Mouse (Mus musculus) kidney, adult 18-20 months (tissue): ENCODE measurements around the gene Plb1.

Experiments used
- DNase-seq: peaks from one replicate; pipeline ENCODE4 v3.0.0; 2021

The Plb1 gene

GRCm38 (mm10) chr5:32336092-32336491 lies 103.6 kb downstream of the Plb1 start:
- no peak for DNase-seq

GRCm38 (mm10) chr5:32337336-32337735 lies 104.8 kb downstream of the Plb1 start:
- no peak for DNase-seq

- no peak for DNase-seq
Observed at GRCm38 (mm10) chr5:32338339-32338738, 105.8 kb downstream of the Plb1 start.

- DNase-seq: no peak
Observed at GRCm38 (mm10) chr5:32338766-32339165, 106.3 kb downstream of the Plb1 start.

DNA sequence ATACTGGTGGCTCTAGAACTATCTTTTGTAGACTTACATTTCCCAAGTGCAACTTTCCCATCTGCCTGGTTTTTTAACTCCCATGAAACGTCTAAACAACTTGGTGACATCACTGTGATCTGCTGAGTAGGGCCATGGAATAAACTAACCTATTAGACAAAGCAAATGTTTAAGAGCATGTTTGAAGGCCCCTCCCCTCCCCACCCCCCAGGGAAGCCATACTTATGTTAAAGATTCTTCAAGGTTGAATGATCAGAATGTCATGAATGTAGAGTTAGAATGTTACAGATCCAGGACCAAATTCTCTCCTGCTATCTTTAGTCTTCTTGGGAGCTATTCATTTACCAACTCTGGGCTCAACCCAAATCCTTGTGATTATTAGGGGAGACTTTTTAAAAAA lies 107.7 kb downstream of the Plb1 start:
- DNase-seq: no peak

DNA sequence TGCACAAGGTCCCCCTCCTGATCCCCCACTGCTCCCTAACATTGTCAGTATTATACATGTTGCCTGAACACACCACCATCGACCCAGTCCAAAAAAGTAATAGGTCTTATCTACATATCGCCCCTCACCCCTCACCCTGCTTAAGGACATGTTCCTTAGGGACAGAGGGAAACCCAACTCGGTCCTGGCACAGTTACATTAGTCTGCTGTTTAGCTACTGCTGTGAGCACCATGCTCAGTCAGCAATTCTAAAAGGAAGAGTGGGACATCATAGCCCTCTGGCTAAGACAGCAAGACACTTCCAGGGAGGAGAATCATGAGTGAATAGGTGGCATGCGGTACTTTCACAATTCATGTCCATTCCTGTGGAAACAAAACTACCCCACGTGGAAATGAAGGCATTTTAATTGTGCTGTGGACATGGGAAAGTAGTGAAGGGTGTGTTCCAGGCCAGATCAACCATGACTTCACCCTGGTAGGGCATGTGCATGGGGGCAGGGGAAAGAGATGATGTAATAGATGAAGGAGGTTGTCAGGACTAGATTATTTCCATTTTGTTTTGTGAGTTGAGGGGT lies 110.3 kb downstream of the Plb1 start:
- DNase-seq: no peak

DNA sequence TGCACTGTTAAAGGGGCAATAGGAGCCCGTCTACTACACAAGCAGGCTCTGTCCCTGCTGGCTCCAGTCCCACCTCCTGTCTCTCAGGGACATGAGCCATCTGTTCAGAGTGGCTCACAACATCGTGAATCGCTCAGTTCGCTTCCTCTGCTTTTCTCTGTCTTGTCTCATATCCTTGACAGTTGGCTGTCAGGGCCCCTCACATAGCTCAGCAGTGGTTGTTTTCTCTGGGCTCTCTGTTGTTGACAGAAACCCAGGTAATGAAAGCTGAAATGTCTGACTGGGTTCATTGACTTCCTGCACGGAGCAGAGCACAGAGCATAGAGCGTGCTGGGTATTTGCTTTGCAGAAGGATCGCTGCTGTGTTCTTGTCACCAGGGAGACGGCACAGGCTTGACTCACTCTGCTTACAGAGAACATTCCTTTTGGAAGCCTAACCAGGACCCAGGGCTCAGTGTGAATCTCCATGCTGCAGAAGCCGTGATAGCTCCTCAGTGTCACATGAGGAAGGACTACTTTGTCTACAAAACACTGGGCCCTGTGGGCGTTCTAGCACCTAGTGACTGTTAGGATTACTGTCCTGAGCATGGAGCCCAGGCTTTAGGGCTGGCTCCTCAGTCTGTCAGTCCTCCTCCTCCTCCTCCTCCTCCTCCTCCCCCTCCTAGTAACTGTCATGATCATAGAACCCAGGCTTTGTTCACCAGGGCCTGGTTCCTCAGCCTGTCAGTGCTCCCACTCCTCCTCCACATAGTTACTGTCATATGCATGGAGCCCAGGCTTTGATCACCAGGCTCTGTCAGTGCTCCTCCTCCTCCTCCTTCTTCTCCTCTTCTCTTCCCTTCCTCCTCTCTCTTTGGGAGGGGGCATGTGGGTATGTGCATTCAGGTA lies 113.8 kb downstream of the Plb1 start:
- DNase-seq: peak; percentile 62

DNA sequence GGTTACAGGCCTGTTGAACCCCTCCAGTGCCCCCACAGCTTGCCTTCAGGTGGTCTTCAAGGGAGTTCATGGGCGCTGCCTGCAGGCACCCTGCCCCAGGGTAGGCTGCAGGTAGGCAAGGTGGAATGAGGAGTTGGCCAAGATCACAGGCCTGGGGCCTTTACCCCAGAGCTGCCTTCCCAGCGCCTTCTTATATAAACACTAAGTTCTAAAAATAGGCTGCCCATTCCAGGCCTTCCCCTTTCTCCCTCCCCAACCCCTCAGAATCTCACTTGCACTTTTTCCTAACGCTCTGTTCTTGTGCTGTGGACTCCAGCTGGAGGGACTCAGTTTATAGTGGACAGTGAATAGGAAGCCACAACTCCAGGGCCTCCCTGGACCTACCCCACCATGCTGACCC lies 117.2 kb downstream of the Plb1 start:
- DNase-seq: no peak

DNA sequence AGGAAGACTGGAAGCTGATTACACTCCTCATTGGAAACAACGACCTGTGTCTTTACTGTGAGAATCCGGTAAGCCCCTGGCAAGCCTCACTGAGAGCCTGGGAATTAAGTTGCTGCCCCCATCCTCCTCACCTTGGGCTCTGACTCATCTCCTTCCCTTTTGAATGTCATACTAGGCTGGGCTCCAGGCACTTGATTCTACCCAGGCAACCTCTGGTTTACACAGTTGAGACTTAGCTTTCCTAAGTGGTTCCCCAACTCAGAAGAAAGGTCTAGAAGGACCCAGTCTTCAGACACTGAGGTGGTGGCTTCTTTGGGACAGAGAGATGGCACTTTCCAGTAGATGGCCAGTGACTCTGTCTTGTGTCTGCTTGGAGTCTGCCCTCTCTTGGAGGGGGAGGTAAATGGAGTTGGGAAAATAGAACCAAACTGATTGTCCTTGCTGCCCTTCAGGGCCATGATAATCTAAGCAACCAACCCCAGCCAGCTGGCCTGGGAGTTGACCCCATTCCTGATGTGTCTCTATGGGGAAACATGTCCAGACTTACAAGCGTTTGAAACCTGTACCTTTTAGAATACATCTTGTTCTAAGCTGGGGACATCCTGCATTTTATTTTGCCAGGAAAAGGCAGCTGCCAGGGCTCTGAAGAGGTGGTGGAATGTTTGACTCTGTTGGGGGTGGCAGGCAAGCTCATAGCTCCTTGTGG lies 118.2 kb downstream of the Plb1 start:
- no peak for DNase-seq

DNA sequence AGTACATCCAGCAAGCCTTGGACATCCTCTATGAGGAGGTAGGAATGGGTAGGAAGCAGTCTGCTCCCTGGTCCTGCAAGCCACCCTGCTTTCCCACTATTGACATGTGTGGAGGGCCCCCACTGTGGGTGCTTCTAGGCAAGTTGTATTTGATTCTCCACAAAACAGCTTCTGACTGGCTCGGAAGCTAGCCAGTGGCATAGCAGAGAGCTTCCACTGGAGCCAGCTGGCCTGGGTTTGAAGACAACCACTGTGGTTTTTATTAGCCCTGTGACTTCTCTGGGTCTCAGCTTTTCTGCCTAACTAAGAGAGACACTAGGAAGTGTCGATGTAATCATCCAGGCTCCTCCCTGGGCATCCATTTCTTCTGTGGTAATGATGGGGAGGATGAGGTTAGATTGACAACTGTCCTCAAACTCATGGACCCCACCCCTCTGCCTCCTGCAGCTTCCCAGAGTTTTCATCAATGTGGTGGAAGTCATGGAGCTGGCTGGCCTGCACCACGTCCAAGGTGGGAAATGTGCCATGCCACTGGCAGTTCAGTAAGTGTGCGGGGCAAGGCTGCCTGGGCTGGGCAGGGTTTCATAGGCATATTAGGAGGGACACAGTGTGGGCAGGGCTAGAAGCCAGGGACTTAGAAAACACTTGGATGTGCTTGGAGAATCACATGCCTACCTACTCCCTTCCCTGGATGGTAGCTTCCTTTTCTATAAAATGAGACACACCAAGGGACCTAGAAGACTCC lies 119.4 kb downstream of the Plb1 start:
- DNase-seq: no peak

- DNase-seq: no peak
Observed at GRCm38 (mm10) chr5:32352845-32353244, 120.3 kb downstream of the Plb1 start.

GRCm38 (mm10) chr5:32353280-32353679 lies 120.8 kb downstream of the Plb1 start:
- DNase-seq: no peak

GRCm38 (mm10) chr5:32360511-32360910 lies 128.0 kb downstream of the Plb1 start:
- no peak for DNase-seq

- DNase-seq: no peak
Observed at GRCm38 (mm10) chr5:32361441-32362235, 129.1 kb downstream of the Plb1 start.

GRCm38 (mm10) chr5:32369391-32369790 lies 136.9 kb downstream of the Plb1 start:
- no peak for DNase-seq

DNA sequence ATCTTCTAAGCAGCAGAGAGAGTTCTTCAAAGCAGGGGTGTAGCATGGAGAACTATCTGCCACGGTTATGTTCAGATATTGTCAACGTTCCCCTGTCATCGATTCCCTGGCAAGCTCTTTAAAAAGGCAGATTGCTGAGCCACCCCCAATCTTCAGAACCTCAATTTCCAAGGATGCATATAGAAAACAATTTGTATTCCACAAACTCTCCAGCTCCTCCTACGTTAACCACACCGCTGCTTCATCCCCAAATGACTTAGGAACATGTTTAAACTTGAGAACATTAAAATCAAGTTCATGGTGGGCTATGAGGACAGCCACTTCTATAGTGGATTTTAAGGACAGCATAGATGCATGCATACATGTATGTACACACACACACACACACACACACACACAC lies 138.7 kb downstream of the Plb1 start:
- DNase-seq: no peak

GRCm38 (mm10) chr5:32378546-32378945 lies 146.0 kb downstream of the Plb1 start:
- DNase-seq: no peak

DNA sequence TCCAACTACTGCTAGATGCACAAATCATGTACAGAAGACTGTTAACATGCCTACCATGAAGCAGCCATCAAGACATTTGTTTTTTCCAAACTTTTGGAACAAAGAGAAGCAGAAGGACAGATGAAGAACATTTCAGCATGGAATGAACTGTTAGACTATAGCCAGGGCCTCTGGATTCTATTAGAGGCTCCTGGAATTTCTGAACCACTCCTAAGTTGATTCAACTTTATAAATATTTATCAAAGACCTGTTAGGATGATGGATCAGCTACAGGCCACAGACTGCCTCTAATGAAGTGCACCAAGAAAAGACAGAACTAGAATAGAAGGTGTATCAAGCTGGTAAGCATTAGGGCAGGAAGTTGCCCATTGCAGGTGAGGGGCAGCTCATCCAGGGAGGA lies 156.1 kb downstream of the Plb1 start:
- no peak for DNase-seq

DNA sequence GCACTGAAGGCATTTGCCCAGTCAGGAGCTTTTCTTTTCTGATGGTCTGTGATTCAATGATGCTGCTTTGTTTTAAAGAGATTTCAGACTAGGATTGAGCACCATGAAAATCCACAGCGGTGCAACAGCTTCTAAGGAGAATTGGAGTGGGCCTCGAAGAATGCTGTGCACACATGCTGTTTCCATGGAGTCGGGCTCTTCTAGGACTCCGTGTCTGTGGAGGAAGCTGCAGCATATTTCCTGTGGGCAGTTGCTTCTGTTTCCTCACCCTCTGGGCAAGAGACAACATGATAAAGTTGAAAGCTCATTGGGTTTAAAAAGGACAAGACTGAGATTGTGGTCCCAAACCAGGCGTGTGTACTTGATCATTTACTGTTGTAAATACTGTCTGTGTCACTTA lies 157.8 kb downstream of the Plb1 start:
- DNase-seq: no peak

DNA sequence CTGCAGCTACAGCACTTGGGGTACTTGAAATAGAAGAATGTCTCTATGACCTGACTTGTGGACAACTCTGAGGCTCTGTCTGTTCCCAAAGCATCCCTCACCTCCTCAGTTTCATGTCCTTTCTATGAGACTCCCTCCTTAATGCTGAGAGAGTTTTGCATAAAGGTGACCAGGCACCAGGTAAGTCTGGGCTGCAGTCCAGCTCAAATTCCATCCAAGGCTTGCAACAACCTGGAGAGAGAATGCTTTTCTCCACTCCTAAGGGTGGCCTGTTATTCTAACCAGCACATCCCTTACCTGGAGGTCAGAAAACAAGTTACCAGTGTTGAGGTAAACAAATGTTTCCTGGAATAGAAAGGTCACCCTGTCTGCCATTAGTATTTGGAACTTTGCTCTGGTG lies 159.8 kb downstream of the Plb1 start:
- peak; percentile 33 for DNase-seq

GRCm38 (mm10) chr5:32394586-32394985 lies 162.1 kb downstream of the Plb1 start:
- DNase-seq: no peak
